Mouse (Mus musculus): ENCODE measurements around the gene Eef1akmt1.

Eef1akmt1 gene

GRCm38 (mm10) chr14:57571155-57572133, at the start of gene Eef1akmt1:
Gene Eef1akmt1, minus strand, starts transcription at chr14:57571612.
- DNase-seq (ENCODE audit: low spot score): peak; percentile 95

- DNase-seq (ENCODE audit: low spot score): no peak
These were observed 49.3 kb upstream of the Eef1akmt1 start for GRCm38 (mm10) chr14:57620598-57621236.

- no peak for DNase-seq (ENCODE audit: low spot score)
These were observed 48.1 kb upstream of the Eef1akmt1 start for GRCm38 (mm10) chr14:57619487-57619886.

GRCm38 (mm10) chr14:57617675-57618074, 46.3 kb upstream of the Eef1akmt1 start:
- no peak for DNase-seq (ENCODE audit: low spot score)

GRCm38 (mm10) chr14:57616339-57616965, 45.0 kb upstream of the Eef1akmt1 start:
- no peak for DNase-seq (ENCODE audit: low spot score)

GRCm38 (mm10) chr14:57615828-57616227, 44.4 kb upstream of the Eef1akmt1 start:
- no peak for DNase-seq (ENCODE audit: low spot score)

- no peak for DNase-seq (ENCODE audit: low spot score)
These were observed 39.6 kb upstream of the Eef1akmt1 start for GRCm38 (mm10) chr14:57611034-57611433.

- no peak for DNase-seq (ENCODE audit: low spot score)
These were observed 38.5 kb upstream of the Eef1akmt1 start for GRCm38 (mm10) chr14:57609816-57610329.

GRCm38 (mm10) chr14:57607500-57607899, 36.1 kb upstream of the Eef1akmt1 start:
- DNase-seq (ENCODE audit: low spot score): no peak

GRCm38 (mm10) chr14:57606663-57607365, 35.4 kb upstream of the Eef1akmt1 start:
- DNase-seq (ENCODE audit: low spot score): no peak

GRCm38 (mm10) chr14:57593279-57593678, 21.9 kb upstream of the Eef1akmt1 start:
- no peak for DNase-seq (ENCODE audit: low spot score)

GRCm38 (mm10) chr14:57591830-57592229, 20.4 kb upstream of the Eef1akmt1 start:
- no peak for DNase-seq (ENCODE audit: low spot score)

- no peak for DNase-seq (ENCODE audit: low spot score)
These were observed 5.1 kb upstream of the Eef1akmt1 start for GRCm38 (mm10) chr14:57576364-57577060.

GRCm38 (mm10) chr14:57574792-57575587, 3.6 kb upstream of the Eef1akmt1 start:
- no peak for DNase-seq (ENCODE audit: low spot score)

- DNase-seq (ENCODE audit: low spot score): no peak
These were observed 5.8 kb downstream of the Eef1akmt1 start for GRCm38 (mm10) chr14:57565626-57566025.

GRCm38 (mm10) chr14:57556922-57557321, 14.5 kb downstream of the Eef1akmt1 start:
- no peak for DNase-seq (ENCODE audit: low spot score)

- no peak for DNase-seq (ENCODE audit: low spot score)
These were observed 15.8 kb downstream of the Eef1akmt1 start for GRCm38 (mm10) chr14:57555471-57556070.

GRCm38 (mm10) chr14:57554434-57554833, 17.0 kb downstream of the Eef1akmt1 start:
- no peak for DNase-seq (ENCODE audit: low spot score)

- no peak for DNase-seq (ENCODE audit: low spot score)
These were observed 18.5 kb downstream of the Eef1akmt1 start for GRCm38 (mm10) chr14:57552945-57553344.

- DNase-seq (ENCODE audit: low spot score): no peak
These were observed 24.4 kb downstream of the Eef1akmt1 start for GRCm38 (mm10) chr14:57547062-57547461.

Data from yolk sac, embryonic 10.5 days (tissue).